Mouse (Mus musculus) heart, adult 11 months (tissue): ENCODE measurements at regions not wholly inside any gene's neighbourhood (a gene's known extent, or its start where the extent isn't known, plus 50 kb on each side); places are given as distances from the start of the nearest gene placed in this dataset.

Experiments
- DNase-seq: peaks from one replicate; pipeline ENCODE4 v3.0.0; 2022

DNA sequence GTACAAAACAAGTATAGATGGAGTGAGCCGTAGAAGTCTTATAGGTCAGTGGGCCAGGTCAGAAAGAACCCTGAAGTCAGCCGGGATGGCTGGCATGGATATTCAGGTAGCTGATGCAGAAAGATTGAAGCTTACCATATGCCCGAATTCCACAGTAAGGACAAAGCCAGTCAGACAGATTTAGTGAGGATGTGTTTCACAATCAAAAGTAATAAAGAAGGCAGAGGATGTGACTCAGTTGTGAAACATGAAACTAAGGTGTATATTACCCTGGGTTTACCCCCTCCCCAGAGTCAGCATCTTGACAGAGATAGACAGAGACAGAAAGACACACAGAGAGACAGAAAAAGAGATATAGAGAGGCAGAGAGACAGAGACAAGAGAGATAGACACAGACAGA, 109.3 kb upstream of the Sgcd start:
- no peak for DNase-seq

- no peak for DNase-seq
Measured at GRCm38 (mm10) chr11:48097455-48097854, 108.7 kb upstream of the Sgcd start.

- DNase-seq, result no peak
Measured at GRCm38 (mm10) chr11:48067072-48067471, 78.3 kb upstream of the Sgcd start.

GRCm38 (mm10) chr11:48063719-48064118, 75.0 kb upstream of the Sgcd start:
- no peak for DNase-seq

DNA sequence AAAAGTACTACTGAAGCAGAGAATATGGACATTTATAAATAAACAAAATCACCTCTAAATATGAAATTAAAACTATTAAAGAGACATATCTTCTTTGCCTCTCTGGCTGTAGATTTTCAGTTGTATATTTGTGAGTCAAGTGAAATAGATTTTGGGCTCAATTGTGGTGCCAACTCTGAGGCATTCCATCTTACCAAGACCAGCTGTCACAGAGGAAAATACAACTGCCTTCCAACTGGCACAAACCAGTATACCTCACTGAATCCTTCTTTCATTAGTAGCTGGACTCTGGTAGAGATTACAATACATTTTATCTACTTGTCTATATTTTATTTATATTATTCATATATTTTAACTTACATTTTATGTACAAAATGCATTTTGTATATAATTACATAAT, 72.7 kb upstream of the Sgcd start:
- no peak for DNase-seq

DNA sequence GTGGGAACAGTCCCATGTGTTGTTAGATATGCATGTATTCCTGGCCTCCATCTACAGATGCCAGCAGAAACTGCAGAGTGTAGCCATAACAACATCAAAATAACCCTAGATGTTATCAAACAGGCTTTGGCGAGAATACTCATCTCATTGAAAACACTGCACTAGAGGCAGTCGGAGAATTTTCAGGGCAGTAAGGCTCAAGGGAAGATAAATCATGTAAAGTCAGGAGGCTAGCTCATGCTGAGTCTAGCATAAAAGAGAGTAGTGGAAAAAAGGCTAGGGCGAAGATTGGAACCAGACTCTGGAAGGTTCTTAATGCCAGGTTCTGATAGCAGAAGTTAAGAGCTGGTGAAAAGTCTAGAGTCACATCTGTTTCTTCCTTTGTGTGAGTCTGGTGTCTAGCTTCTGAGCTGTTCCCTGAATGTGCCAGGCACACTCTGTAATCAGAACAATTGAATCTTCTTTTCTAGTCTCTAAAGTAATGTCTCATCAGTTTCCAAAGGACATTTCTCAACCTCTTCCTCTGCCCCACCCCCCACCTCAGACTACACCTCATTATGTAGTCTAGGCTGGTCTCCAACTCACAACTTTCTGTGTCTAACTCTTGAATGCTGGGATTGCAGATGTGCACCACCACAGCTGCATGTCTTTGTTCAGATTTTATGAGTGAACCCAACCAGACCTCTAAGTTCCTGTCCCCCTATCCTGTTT, 62.5 kb upstream of the Sgcd start:
- DNase-seq, result no peak

- DNase-seq, result no peak
Measured at GRCm38 (mm10) chr11:48048311-48048710, 59.5 kb upstream of the Sgcd start.
